8 mouse cellular contexts compared by ENCODE assay signal in the genomic region with DNA sequence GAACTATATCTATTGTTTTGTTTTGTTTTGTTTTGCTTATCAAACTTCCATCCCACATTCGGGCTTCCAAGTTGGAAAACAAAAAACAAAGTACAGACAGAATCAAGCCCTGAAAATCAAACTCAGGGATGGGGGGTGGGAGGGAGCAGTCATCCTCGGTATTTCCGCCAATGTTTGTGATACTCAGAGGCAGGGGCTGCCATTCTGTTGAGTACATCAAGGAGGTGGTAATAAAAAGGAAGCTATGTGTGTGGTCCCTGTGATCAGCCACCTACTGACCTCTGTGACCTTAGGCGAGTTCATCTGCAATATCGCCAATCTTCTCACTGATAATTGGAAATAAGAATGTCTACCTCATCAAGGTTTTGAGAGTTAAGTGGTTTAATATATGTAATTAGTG. TPM values are rescaled to one million over a fixed set of nuclear protein-coding genes. Genes with fewer than 3 reads are reported as not detected.
DNase-seq lines count a peak whose midpoint lies in the region; ATAC-seq lines count a peak whose summit lies in the region.

No protein-coding gene starts in this region.

- H3K4me2 ChIP-seq in limb, embryonic 15.5 days: peak overlapping the region; percentile 86
- peak overlapping the region; percentile 63 for H3K4me2 ChIP-seq in stomach, embryonic 16.5 days (ENCODE audit: low read depth, low read length)

- no peak overlapping the region for H3K27ac ChIP-seq in limb, embryonic 15.5 days
- H3K27ac ChIP-seq in stomach, embryonic 16.5 days (ENCODE audit: low read length): no peak overlapping the region

- H3K27me3 ChIP-seq in limb, embryonic 15.5 days: no peaks in the 10 kb centered on the region
- H3K27me3 ChIP-seq in stomach, embryonic 16.5 days (ENCODE audit: control insufficient read depth, insufficient read depth, low read length): no peaks in the 10 kb centered on the region

- H3K36me3 ChIP-seq in limb, embryonic 15.5 days: no peaks in the 10 kb centered on the region
- H3K36me3 ChIP-seq in stomach, embryonic 16.5 days (ENCODE audit: control insufficient read depth, insufficient read depth, low read length): no peaks in the 10 kb centered on the region

- H3K9me3 ChIP-seq in limb, embryonic 15.5 days: no peaks in the 10 kb centered on the region
- no peaks in the 10 kb centered on the region for H3K9me3 ChIP-seq in stomach, embryonic 16.5 days (replicated peaks; ENCODE audit: control insufficient read depth, low read length)

- peak; percentile 49 for DNase-seq in cerebellum, adult 9-10 months
- DNase-seq in cerebellum, postnatal 36 days: no peak
- peak; percentile 12 for DNase-seq in thymus, postnatal 0 days (ENCODE audit: low spot score)
- DNase-seq in thymus, adult 18-20 months: no peak
- no peak for DNase-seq in cerebellum, adult 18-20 months
- no peak for DNase-seq in frontal cortex, postnatal 36 days (ENCODE audit: low spot score in 2 of 2)

- H3K9ac ChIP-seq in limb, embryonic 15.5 days: no peak overlapping the region
- peak overlapping the region; percentile 24 for H3K9ac ChIP-seq in stomach, embryonic 16.5 days (ENCODE audit: low read length)

- H3K4me1 ChIP-seq in limb, embryonic 15.5 days: peaks cover 16% of the 10 kb centered on the region; the same call in 1 of the 2 replicates
- H3K4me1 ChIP-seq in stomach, embryonic 16.5 days (ENCODE audit: control insufficient read depth, insufficient read depth, low read length): peaks cover 12% of the 10 kb centered on the region; the same call in 1 of the 2 replicates

- H3K4me3 ChIP-seq in limb, embryonic 15.5 days: peak overlapping the region; percentile 80
- H3K4me3 ChIP-seq in stomach, embryonic 16.5 days (replicated peaks; ENCODE audit: low read length): peak overlapping the region; percentile 76

- 16% methylated on average over 5 of the region's 5 CpGs for WGBS in limb, embryonic 15.5 days
- WGBS in stomach, embryonic 16.5 days: 21% methylated on average over 5 of the region's 5 CpGs

- ATAC-seq in limb, embryonic 15.5 days (ENCODE audit: insufficient number of reproducible peaks, low FRiP score, low TSS enrichment, low read depth): no peak
- ATAC-seq in stomach, embryonic 16.5 days (ENCODE audit: insufficient read depth, low FRiP score): no peak

RNA-seq across cellular contexts. Expression of a gene that starts 0.3 kb away (rescaled TPM):
- polyA plus RNA-seq in thymus, postnatal 0 days (2015; fragmentation: Nextera tagmentation; extraction: Ambion mirVana): 20.6 and 22.5 TPM in 2 replicates
- 25.0 and 29.2 TPM in 2 replicates for polyA plus RNA-seq in limb, embryonic 15.5 days (2015; fragmentation: Nextera tagmentation; extraction: Ambion mirVana)
- 21.3 and 22.1 TPM in 2 replicates for polyA plus RNA-seq in stomach, embryonic 16.5 days (2015; fragmentation: Nextera tagmentation; extraction: Ambion mirVana)

RNA-seq across cellular contexts. Expression of a gene that starts 21.5 kb away (rescaled TPM):
- polyA plus RNA-seq in thymus, postnatal 0 days (2015; fragmentation: Nextera tagmentation; extraction: Ambion mirVana): not detected in 2 replicates
- not detected in 2 replicates for polyA plus RNA-seq in limb, embryonic 15.5 days (2015; fragmentation: Nextera tagmentation; extraction: Ambion mirVana)
- not detected in 2 replicates for polyA plus RNA-seq in stomach, embryonic 16.5 days (2015; fragmentation: Nextera tagmentation; extraction: Ambion mirVana)

RNA-seq across cellular contexts. Expression of a gene that starts 35.2 kb away (rescaled TPM):
- polyA plus RNA-seq in thymus, postnatal 0 days (2015; fragmentation: Nextera tagmentation; extraction: Ambion mirVana): not detected in 2 replicates
- 0.90 and 2.6 TPM in 2 replicates for polyA plus RNA-seq in limb, embryonic 15.5 days (2015; fragmentation: Nextera tagmentation; extraction: Ambion mirVana)
- 0.59 TPM in 1 of 2 replicates, not detected in the other for polyA plus RNA-seq in stomach, embryonic 16.5 days (2015; fragmentation: Nextera tagmentation; extraction: Ambion mirVana)

RNA-seq across cellular contexts. Expression of a gene that starts 54.2 kb away (rescaled TPM):
- polyA plus RNA-seq in thymus, postnatal 0 days (2015; fragmentation: Nextera tagmentation; extraction: Ambion mirVana): 0.26 and 0.27 TPM in 2 replicates
- polyA plus RNA-seq in limb, embryonic 15.5 days (2015; fragmentation: Nextera tagmentation; extraction: Ambion mirVana): 0.17 and 0.19 TPM in 2 replicates
- polyA plus RNA-seq in stomach, embryonic 16.5 days (2015; fragmentation: Nextera tagmentation; extraction: Ambion mirVana): 0.56 and 0.97 TPM in 2 replicates

Comparison
In these comparisons a context has a peak if more than half of its experiments do, and no peak if none do; other contexts are left out.
1. DNase-seq: peak in cerebellum, adult 9-10 months (single experiment) and thymus, postnatal 0 days (single experiment); none in cerebellum, postnatal 36 days (0 of 2), thymus, adult 18-20 months (0 of 2), cerebellum, adult 18-20 months (0 of 2) and frontal cortex, postnatal 36 days (0 of 2).